Mouse (Mus musculus) hindbrain, embryonic 10.5 days (tissue): ENCODE measurements around the gene Ubr3. TPM values are rescaled to one million over a fixed set of nuclear protein-coding genes. Genes with fewer than 3 reads are reported as not detected.
"Not testable (repeated sequence)": the region's sequence is repeated elsewhere in the genome, so short reads cannot be mapped to it uniquely, and the experiment has no call there.

Experiments used
- DNase-seq: peaks from one replicate; pipeline ENCODE4 v3.0.0-alpha.2; 2017; ENCODE audit warnings: low spot score
- H3K27ac ChIP-seq: fragments of 300-500 bp; sonication (generic); 2 replicates; pipeline ENCODE4 v1.5.1; 2016; ENCODE audit warnings: mild to moderate bottlenecking, moderate library complexity
- H3K27me3 ChIP-seq: fragments of 300-500 bp; sonication (generic); 2 replicates; pipeline ENCODE4 v1.6.1; 2016; ENCODE audit warnings: mild to moderate bottlenecking; ENCODE audit not compliant: poor library complexity, insufficient read depth, severe bottlenecking
- H3K36me3 ChIP-seq: fragments of 300-500 bp; sonication (generic); 2 replicates; pipeline ENCODE4 v1.6.1; 2016; ENCODE audit warnings: mild to moderate bottlenecking, moderate library complexity
- H3K4me1 ChIP-seq: fragments of 300-500 bp; sonication (generic); replicated peaks from 2 replicates; pipeline ENCODE4 v1.6.1; 2016; ENCODE audit warnings: mild to moderate bottlenecking
- H3K4me3 ChIP-seq: fragments of 300-500 bp; sonication (generic); 2 replicates; pipeline ENCODE4 v1.5.1; 2016; ENCODE audit warnings: mild to moderate bottlenecking, moderate library complexity
- H3K9me3 ChIP-seq: fragments of 300-500 bp; sonication (generic); 2 replicates; pipeline ENCODE4 v1.6.1; 2016; ENCODE audit warnings: mild to moderate bottlenecking, moderate library complexity
- WGBS: fragments of 180-500 bp; shearing (Covaris S2); methylation state at CpG from one replicate; pipeline ENCODE4 v1.1.7; 2016; 5-methylcytosine and 5-hydroxymethylcytosine counted together
- polyA plus RNA-seq: library from polyadenylated mRNA; unstranded; fragments of >200 nt; fragmentation: Nextera tagmentation; extraction: Ambion mirVana; gene quantifications from 2 replicates; pipeline ENCODE4 v1.2.1, GENCODE M21; 2016

The Ubr3 gene
- polyA plus RNA-seq, 1 experiment from 2014 or later = 10.9 TPM

DNA sequence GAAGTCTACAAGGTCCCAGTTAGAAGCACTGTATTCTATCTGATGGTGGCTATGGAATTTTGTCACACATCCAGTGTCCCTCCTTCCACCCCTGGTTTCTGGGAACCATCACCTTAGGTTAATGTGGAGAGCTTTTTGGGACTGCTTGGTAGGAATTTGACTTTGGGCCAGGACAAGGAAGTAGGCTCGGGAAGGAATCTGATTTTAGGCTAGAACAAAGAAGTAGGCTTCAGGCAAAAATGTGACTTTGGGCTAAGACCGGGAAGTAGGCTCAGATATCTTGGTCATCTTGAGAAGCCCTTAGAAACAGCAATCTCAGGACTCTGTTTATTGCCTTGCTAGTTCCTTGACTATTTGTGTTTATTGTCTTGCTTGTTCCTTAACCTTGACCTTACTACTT lies 8.1 kb upstream of the Ubr3 start:
- Histone ChIP-seq H3K9me3 (no peaks in the 10 kb centered on the region), H3K4me3 (no peak overlapping the region), H3K36me3 (no peaks in the 10 kb centered on the region), H3K4me1 (peaks cover 19% of the 10 kb centered on the region), H3K27me3 (no peaks in the 10 kb centered on the region), H3K27ac (no peak overlapping the region)
- WGBS = 69% methylated on average over 2 of the region's 2 CpGs
- DNase-seq = no peak

DNA sequence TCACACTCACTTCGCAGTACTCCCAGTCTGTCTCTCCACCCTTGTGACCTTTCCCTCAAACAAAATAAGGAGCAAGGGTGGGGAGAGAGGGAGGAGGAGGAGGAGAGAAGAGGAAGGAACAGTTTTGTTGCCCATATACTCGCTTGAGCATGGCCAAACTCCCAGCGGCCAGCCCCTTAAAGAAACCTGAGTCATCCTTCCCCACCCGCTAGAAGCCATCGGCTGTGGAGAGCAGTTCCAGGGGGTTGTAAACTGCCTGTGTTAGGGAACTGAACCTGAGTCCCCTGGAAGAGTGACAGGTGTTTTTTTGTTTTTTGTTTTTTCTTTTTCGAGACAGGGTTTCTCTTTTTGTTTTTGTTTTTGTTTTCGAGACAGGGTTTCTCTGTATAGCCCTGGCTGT lies 6.2 kb upstream of the Ubr3 start:
- H3K36me3 ChIP-seq = no peaks in the 10 kb centered on the region
- H3K4me3 ChIP-seq = no peak overlapping the region
- no peak overlapping the region for H3K27ac ChIP-seq
- 72% methylated on average over 7 of the region's 7 CpGs for WGBS
- no peak for DNase-seq
- no peaks in the 10 kb centered on the region for H3K27me3 ChIP-seq
- H3K9me3 ChIP-seq = no peaks in the 10 kb centered on the region
- peaks cover 1% of the 10 kb centered on the region; the same call in 1 of the 2 replicates for H3K4me1 ChIP-seq

DNA sequence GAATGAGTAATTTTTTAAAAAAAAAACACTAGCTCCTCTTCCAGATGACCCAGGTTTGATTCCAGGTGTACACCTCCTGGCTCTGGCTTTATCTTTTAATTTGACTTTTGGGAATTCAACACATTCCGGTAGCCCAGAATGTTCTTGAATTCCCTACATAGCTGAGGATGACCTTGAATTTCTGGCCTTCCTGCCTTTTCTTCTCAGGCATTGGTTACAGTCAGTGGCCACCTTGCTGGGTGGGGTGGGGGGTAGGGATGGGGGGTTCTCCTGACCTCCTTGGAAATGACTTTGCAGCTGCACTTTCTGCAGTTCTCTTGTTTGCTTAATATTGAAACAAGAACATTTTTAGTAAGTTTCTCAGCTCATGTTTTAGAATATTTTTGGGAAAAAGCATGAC lies 3.9 kb upstream of the Ubr3 start:
- H3K9me3 ChIP-seq = no peaks in the 10 kb centered on the region
- 87% methylated on average over 1 of the region's 1 CpGs for WGBS
- no peak overlapping the region for H3K27ac ChIP-seq
- H3K4me1 ChIP-seq = peaks cover 3% of the 10 kb centered on the region
- H3K4me3 ChIP-seq = no peak overlapping the region
- no peaks in the 10 kb centered on the region for H3K36me3 ChIP-seq
- DNase-seq = no peak
- H3K27me3 ChIP-seq = no peaks in the 10 kb centered on the region

DNA sequence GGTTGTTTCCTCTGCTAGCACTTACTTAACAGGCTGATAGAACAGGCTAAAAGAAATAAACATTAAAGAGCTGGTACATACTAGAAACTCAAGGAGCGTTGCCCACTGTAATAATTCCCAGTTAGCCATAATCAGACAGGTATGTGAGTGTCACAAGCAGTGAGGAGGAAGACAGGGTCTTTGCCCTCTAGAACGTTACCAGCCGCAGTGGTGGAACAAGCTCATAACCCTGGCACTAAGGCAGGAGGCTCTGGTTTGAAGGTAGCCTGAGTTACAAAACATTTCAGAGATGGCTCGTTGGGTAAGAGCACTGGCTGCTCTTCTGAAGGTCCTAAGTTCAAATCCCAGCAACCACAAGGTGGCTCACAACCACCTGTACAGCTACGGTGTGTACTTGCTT lies 3.2 kb upstream of the Ubr3 start:
- H3K27me3 ChIP-seq = no peaks in the 10 kb centered on the region
- no peaks in the 10 kb centered on the region for H3K36me3 ChIP-seq
- no peaks in the 10 kb centered on the region for H3K9me3 ChIP-seq
- DNase-seq = no peak
- H3K4me1 ChIP-seq = peaks cover 10% of the 10 kb centered on the region
- no peak overlapping the region for H3K27ac ChIP-seq
- WGBS = 85% methylated on average over 5 of the region's 5 CpGs
- H3K4me3 ChIP-seq = no peak overlapping the region

DNA sequence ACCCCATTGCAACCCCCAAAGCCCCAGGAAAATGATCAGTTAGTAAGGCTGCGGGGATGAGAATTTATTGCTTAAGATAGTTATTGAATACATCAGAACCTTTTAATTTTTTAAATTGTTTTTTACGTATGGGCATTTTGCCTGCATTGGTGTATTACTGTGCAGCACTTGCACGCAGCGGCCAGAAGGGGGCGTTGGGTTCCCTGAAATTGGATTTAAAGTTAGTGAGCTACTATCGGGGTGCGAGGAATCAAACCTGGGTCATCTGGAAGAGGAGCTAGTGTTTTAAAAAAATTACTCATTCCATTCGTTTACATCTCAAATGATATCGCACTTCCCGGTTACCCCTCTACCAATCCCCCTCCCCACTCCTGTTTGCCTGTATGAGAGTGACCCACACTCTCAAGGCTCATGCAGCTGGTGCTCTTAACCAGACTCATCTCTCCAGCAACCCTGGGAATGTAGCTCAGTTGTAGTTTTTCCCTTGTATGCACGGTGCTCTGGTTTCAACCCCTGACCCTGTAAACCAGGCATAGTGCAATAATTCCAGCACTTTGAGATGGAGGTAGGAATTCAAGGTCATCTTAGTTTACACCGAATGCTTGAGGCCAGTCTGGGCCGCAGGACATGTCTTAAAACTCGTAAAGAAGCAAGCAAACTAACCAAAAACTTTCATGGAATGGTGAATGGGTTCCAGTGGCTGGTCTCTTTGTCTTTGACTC lies 1.4 kb upstream of the Ubr3 start:
- H3K27ac ChIP-seq = no peak overlapping the region
- H3K36me3 ChIP-seq = no peaks in the 10 kb centered on the region
- H3K9me3 ChIP-seq = no peaks in the 10 kb centered on the region
- H3K27me3 ChIP-seq = no peaks in the 10 kb centered on the region
- no peak for DNase-seq
- H3K4me1 ChIP-seq = peaks cover 16% of the 10 kb centered on the region
- no peak overlapping the region for H3K4me3 ChIP-seq
- 59% methylated on average over 14 of the region's 14 CpGs for WGBS

DNA sequence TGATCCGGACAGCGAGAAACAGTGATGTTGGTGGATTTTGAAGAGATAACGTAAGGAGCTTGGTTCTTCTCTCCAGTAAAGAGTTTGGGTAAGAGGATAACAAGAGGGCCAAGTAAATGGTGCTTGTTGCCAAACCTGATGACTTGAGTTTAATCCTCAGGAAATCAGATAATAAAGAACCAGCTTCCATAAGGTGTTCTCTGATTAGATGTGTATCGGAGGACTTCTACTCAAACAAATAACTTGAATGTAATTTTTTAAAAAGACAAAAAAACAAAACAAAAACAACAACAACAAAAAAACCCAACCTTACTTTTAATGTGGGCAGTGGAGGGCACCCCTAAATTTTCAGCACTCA lies 843 bp upstream of the Ubr3 start:
- Histone ChIP-seq H3K4me1 (peaks cover 16% of the 10 kb centered on the region), H3K36me3 (peaks cover 4% of the 10 kb centered on the region), H3K9me3 (no peaks in the 10 kb centered on the region), H3K27ac (no peak overlapping the region), H3K4me3 (no peak overlapping the region), H3K27me3 (no peaks in the 10 kb centered on the region)
- no peak for DNase-seq
- 95% methylated on average over 4 of the region's 4 CpGs for WGBS

DNA sequence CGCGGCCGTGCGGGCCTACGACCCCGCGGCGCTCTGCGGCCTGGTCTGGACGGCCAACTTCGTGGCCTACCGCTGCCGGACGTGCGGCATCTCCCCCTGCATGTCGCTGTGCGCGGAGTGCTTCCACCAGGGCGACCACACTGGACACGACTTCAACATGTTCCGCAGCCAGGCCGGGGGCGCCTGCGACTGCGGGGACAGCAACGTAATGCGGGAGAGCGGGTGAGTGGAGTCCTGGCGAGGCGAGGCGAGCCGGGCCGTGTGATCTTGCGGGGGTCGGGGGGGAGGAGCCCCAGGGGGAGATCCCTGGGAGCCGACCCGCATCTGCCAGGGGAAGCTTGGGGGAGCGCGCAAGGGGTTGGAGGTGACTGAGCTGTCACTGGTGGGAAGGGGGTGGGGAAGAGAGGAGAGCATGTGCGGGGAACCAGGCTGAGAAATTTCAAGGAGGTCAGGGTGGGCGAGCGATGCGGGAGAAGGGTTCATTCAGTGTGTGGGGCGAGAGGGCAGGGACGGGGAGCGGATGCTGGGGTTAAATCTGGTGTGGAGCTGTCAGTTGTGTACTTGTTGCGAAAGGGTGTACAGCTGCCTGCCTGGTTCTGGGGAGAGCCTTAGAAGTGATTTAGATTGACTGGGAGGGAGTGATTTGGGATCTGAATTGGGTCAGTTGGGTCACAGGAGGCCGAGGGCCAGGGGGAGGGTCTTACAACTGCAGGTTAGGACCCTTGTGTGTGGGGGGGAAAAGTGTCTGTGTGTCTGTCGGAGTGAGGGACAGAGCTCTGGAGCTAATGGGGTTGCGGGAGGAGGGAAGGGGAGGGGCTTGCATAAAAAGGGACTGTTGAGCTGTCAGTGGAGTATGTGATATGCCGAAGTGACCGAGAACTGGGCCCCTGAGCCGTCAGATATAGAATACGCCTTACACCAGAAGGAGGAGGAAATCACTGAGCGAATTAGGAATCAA lies 851 bp downstream of the Ubr3 start:
- Histone ChIP-seq H3K27me3 (no peaks in the 10 kb centered on the region), H3K4me1 (peaks cover 16% of the 10 kb centered on the region), H3K27ac (peak overlapping the region; percentile 98), H3K4me3 (peak overlapping the region; percentile 97), H3K9me3 (no peaks in the 10 kb centered on the region), H3K36me3 (peaks cover 16% of the 10 kb centered on the region)
- under 1% methylated on average over 55 of the region's 55 CpGs for WGBS
- DNase-seq = peak; percentile 62

DNA sequence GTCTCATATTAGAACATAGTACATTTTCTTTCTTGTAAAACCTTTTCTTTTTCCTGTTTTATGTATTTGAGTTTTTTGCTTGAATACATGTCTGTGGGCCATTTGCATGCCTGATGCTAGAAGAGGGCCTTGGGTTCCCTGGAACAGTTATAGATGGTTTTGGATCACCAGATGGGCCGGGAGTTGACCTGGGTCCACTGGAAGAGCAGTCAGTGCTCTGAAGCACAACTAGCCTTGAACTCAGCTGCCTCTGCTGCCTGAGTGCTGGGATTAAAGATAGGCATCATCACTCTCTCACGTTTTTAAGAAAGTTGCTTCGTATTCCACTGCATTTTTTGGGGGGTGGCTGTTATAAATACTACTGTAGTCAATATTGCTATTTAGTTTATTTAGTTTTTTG lies 6.5 kb downstream of the Ubr3 start:
- H3K4me3 ChIP-seq = no peak overlapping the region
- WGBS = 93% methylated on average over 3 of the region's 3 CpGs
- no peak overlapping the region for H3K27ac ChIP-seq
- H3K36me3 ChIP-seq = peaks cover 31% of the 10 kb centered on the region
- H3K9me3 ChIP-seq = no peaks in the 10 kb centered on the region
- DNase-seq = no peak
- H3K4me1 ChIP-seq = peaks cover 10% of the 10 kb centered on the region
- H3K27me3 ChIP-seq = no peaks in the 10 kb centered on the region

DNA sequence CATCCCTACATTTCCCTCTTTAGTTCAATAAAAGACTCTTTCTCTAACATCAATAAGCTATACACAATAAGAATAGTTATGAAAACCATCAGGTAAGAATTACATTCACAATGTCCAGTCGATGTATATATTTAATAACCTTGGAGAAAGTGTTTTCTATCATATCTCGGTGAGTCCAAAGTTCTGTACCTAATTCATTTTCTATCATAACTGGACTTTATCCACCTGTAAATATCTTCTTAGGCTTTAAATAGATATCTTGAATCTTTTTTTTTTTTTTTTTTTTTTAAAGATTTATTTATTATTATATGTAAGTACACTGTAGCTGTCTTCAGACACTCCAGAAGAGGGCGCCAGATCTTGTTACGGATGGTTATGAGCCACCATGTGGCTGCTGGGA lies 10.3 kb downstream of the Ubr3 start:
- H3K27me3 ChIP-seq, H3K27ac ChIP-seq, DNase-seq, H3K4me3 ChIP-seq, H3K4me1 ChIP-seq, H3K9me3 ChIP-seq: not testable (repeated sequence)
- peaks cover 19% of the 10 kb centered on the region for H3K36me3 ChIP-seq
- WGBS = 84% methylated on average over 4 of the region's 4 CpGs

DNA sequence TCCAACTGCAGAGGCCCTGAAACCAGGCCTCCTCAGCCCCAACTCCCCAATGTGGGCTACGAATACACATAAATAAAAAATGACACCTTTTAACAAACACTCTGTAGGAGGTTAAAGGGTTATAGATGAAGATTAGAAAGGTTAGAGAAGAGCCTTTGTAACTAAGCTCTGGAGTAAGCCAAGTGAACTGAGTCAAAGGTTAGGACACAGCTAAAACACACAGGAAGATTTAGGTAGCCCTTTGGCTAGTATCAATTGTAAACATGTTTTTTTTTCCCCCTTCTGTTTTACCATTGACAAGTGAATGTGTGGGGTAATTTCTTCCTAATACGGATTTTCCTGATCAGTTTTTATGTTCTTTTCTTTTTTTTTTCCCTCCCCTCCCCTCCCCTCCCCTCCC lies 15.8 kb downstream of the Ubr3 start:
- H3K27me3 ChIP-seq = no peaks in the 10 kb centered on the region
- no peak overlapping the region for H3K27ac ChIP-seq
- H3K4me3 ChIP-seq = no peak overlapping the region
- peaks cover 30% of the 10 kb centered on the region for H3K36me3 ChIP-seq
- WGBS = 47% methylated on average over 2 of the region's 2 CpGs
- H3K4me1 ChIP-seq = no peaks in the 10 kb centered on the region
- H3K9me3 ChIP-seq = no peaks in the 10 kb centered on the region
- no peak for DNase-seq

DNA sequence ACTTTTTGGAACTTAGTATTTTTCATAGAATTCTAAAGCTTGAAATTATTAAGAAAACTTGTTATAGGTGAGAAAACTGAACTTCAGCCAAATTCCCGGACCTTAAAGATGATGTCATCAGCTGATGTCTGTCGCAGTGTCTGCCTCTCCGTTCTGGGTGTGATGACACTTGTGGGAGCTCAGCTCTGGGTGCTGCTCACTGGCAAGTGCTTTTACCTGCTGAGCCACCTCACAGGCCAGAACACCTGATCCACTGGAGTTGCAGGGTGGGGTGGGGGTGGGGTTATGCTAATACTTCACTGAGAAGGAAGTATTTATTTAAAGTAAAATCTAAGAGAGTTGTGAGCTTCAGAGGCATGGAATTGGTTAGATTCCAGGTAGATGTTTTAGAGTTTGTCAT lies 20.3 kb downstream of the Ubr3 start:
- DNase-seq = no peak
- no peak overlapping the region for H3K4me3 ChIP-seq
- H3K27ac ChIP-seq = no peak overlapping the region
- peaks cover 63% of the 10 kb centered on the region for H3K36me3 ChIP-seq
- H3K4me1 ChIP-seq = no peaks in the 10 kb centered on the region
- 98% methylated on average over 3 of the region's 3 CpGs for WGBS
- H3K27me3 ChIP-seq = no peaks in the 10 kb centered on the region
- no peaks in the 10 kb centered on the region for H3K9me3 ChIP-seq

DNA sequence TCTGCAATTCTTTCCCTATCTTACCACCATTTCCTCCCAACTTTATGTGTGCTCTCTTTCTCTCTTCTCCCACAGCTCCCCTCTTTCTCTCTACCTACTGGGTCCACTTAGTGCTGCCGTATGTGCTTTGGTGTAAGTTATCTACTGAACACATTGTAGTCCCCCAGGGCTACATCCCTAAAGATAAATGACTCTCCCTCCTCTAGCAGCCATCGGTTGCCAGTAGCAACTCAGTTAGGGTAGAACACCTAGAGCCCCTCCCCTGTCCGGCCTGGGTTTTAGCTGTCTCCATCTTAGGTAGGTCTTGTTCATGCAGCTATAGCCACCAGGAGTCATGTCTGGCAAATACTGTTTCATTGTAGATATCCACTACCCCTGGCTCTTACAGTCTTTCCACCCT lies 27.9 kb downstream of the Ubr3 start:
- no peaks in the 10 kb centered on the region for H3K4me1 ChIP-seq
- H3K27ac ChIP-seq = no peak overlapping the region
- 88% methylated on average over 3 of the region's 3 CpGs for WGBS
- no peaks in the 10 kb centered on the region for H3K27me3 ChIP-seq
- H3K36me3 ChIP-seq = peaks cover 76% of the 10 kb centered on the region
- H3K9me3 ChIP-seq = no peaks in the 10 kb centered on the region
- H3K4me3 ChIP-seq = no peak overlapping the region
- DNase-seq = no peak

DNA sequence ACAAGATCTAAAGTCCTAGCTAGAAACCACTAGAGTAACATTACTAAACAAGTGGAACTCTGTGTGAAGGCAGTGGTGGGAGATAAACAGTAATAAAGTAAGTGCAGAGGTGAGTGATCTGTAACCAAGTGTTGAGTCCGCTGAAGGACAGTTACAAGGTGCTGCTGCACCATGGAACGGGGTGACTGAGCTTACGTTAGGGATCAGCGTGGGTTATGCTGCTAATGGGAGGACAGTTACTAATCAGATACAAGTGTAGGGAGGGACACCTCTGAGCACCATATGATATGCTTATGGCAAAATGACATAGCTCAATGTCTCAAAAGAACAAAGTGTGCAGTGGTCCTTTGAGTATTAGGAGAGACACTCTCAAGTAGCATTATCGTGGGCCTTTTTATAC lies 39.3 kb downstream of the Ubr3 start:
- Histone ChIP-seq H3K27ac (no peak overlapping the region), H3K4me1 (no peaks in the 10 kb centered on the region), H3K27me3 (no peaks in the 10 kb centered on the region), H3K4me3 (no peak overlapping the region), H3K36me3 (peaks cover 73% of the 10 kb centered on the region), H3K9me3 (no peaks in the 10 kb centered on the region)
- 95% methylated on average over 5 of the region's 5 CpGs for WGBS
- no peak for DNase-seq
